Mouse (Mus musculus) forebrain, embryonic 16.5 days (tissue): ENCODE data around the gene Prkca. TPM values are rescaled to one million over a fixed set of nuclear protein-coding genes. Genes with fewer than 3 reads are reported as not detected.

Experiments used
- ATAC-seq: fragments of 200-750 bp; cut with Nextera tagmentation; 2 replicates; pipeline ENCODE4 v1.8.0; 2017; ENCODE audit warnings: mild to moderate bottlenecking, moderate library complexity
- H3K27ac ChIP-seq: fragments of 300-500 bp; sonication (generic); 2 replicates; pipeline ENCODE4 v1.5.1; 2014; ENCODE audit warnings: low read length, control low read depth
- H3K27me3 ChIP-seq: fragments of 300-500 bp; sonication (generic); replicated peaks from 2 replicates; pipeline ENCODE4 v1.6.1; 2014; ENCODE audit warnings: low read length; ENCODE audit not compliant: control insufficient read depth, insufficient read depth
- H3K36me3 ChIP-seq: fragments of 300-500 bp; sonication (generic); 2 replicates; pipeline ENCODE4 v1.6.1; 2014; ENCODE audit not compliant: control insufficient read depth, insufficient read depth
- H3K4me1 ChIP-seq: fragments of 300-500 bp; sonication (generic); replicated peaks from 2 replicates; pipeline ENCODE4 v1.6.1; 2014; ENCODE audit warnings: low read length; ENCODE audit not compliant: control insufficient read depth, insufficient read depth
- H3K4me2 ChIP-seq: fragments of 300-500 bp; sonication (generic); 2 replicates; pipeline ENCODE4 v1.6.1; 2014; ENCODE audit warnings: mild to moderate bottlenecking, low read length, control low read depth
- H3K4me3 ChIP-seq: fragments of 300-500 bp; sonication (generic); replicated peaks from 2 replicates; pipeline ENCODE4 v1.5.1; 2014; ENCODE audit warnings: mild to moderate bottlenecking, low read length, control low read depth
- H3K9ac ChIP-seq: fragments of 300-500 bp; sonication (generic); replicated peaks from 2 replicates; pipeline ENCODE4 v1.6.1; 2014; ENCODE audit warnings: low read depth, low read length, control low read depth
- H3K9me3 ChIP-seq: fragments of 300-500 bp; sonication (generic); 2 replicates; pipeline ENCODE4 v1.6.1; 2016; ENCODE audit warnings: low read length; ENCODE audit not compliant: control insufficient read depth
- WGBS: fragments of 180-500 bp; shearing (Covaris S2); extraction: QIAGEN DNeasy Blood & Tissue Kit; methylation state at CpG from one replicate; pipeline ENCODE4 v1.1.7; 2014; 5-methylcytosine and 5-hydroxymethylcytosine counted together
- polyA plus RNA-seq: library from polyadenylated mRNA; unstranded; fragments of >200 nt; fragmentation: Nextera tagmentation; extraction: Ambion mirVana; gene quantifications from 2 replicates; pipeline ENCODE4 v1.2.1, GENCODE M21; 2015

The Prkca gene
- polyA plus RNA-seq, 1 experiment from 2014 or later: 7.5 TPM

- H3K4me2 ChIP-seq: no peak overlapping the region
- H3K4me1 ChIP-seq: peaks cover 8% of the 10 kb centered on the region
- H3K27ac ChIP-seq: no peak overlapping the region
- H3K4me3 ChIP-seq: no peak overlapping the region
- 96% methylated on average over 4 of the region's 4 CpGs for WGBS
- no peak overlapping the region for H3K9ac ChIP-seq
- no peaks in the 10 kb centered on the region for H3K27me3 ChIP-seq
- no peaks in the 10 kb centered on the region for H3K36me3 ChIP-seq
- ATAC-seq: no peak
- no peaks in the 10 kb centered on the region for H3K9me3 ChIP-seq
These were observed 104.6 kb downstream of the Prkca start for GRCm38 (mm10) chr11:108239173-108239572.

- ATAC-seq: no peak
- Histone ChIP-seq H3K9me3 (no peaks in the 10 kb centered on the region), H3K27me3 (no peaks in the 10 kb centered on the region), H3K4me3 (no peak overlapping the region), H3K27ac (no peak overlapping the region), H3K4me2 (no peak overlapping the region), H3K4me1 (peaks cover 4% of the 10 kb centered on the region; the same call in 1 of the 2 replicates), H3K9ac (no peak overlapping the region), H3K36me3 (no peaks in the 10 kb centered on the region)
- WGBS: 67% methylated on average over 10 of the region's 10 CpGs
These were observed 106.8 kb downstream of the Prkca start for GRCm38 (mm10) chr11:108236754-108237428.

GRCm38 (mm10) chr11:108236195-108236594 lies 107.5 kb downstream of the Prkca start:
- Histone ChIP-seq H3K9ac (no peak overlapping the region), H3K36me3 (no peaks in the 10 kb centered on the region), H3K9me3 (no peaks in the 10 kb centered on the region), H3K27me3 (no peaks in the 10 kb centered on the region), H3K4me1 (peaks cover 4% of the 10 kb centered on the region; the same call in 1 of the 2 replicates), H3K27ac (no peak overlapping the region), H3K4me2 (no peak overlapping the region), H3K4me3 (no peak overlapping the region)
- ATAC-seq: no peak
- 22% methylated on average over 2 of the region's 2 CpGs for WGBS

GRCm38 (mm10) chr11:108235081-108235703 lies 108.5 kb downstream of the Prkca start:
- Histone ChIP-seq H3K27ac (no peak overlapping the region), H3K36me3 (no peaks in the 10 kb centered on the region), H3K9ac (no peak overlapping the region), H3K4me2 (no peak overlapping the region), H3K9me3 (no peaks in the 10 kb centered on the region), H3K4me3 (no peak overlapping the region), H3K27me3 (no peaks in the 10 kb centered on the region), H3K4me1 (peaks cover 4% of the 10 kb centered on the region; the same call in 1 of the 2 replicates)
- WGBS: 83% methylated on average over 5 of the region's 5 CpGs
- ATAC-seq: no peak

- peaks cover 3% of the 10 kb centered on the region; the same call in 1 of the 2 replicates for H3K4me1 ChIP-seq
- no peak for ATAC-seq
- no peak overlapping the region for H3K9ac ChIP-seq
- no peaks in the 10 kb centered on the region for H3K9me3 ChIP-seq
- H3K4me2 ChIP-seq: no peak overlapping the region
- WGBS: 70% methylated on average over 5 of the region's 5 CpGs
- H3K36me3 ChIP-seq: no peaks in the 10 kb centered on the region
- H3K27me3 ChIP-seq: no peaks in the 10 kb centered on the region
- no peak overlapping the region for H3K27ac ChIP-seq
- H3K4me3 ChIP-seq: no peak overlapping the region
These were observed 110.7 kb downstream of the Prkca start for GRCm38 (mm10) chr11:108233015-108233414.

GRCm38 (mm10) chr11:108230101-108230500 lies 113.6 kb downstream of the Prkca start:
- H3K9ac ChIP-seq: no peak overlapping the region
- H3K4me1 ChIP-seq: peaks cover 13% of the 10 kb centered on the region
- no peak overlapping the region for H3K4me3 ChIP-seq
- WGBS: 96% methylated on average over 4 of the region's 4 CpGs
- no peak overlapping the region for H3K27ac ChIP-seq
- H3K4me2 ChIP-seq: no peak overlapping the region
- no peaks in the 10 kb centered on the region for H3K9me3 ChIP-seq
- ATAC-seq: no peak
- H3K36me3 ChIP-seq: no peaks in the 10 kb centered on the region
- H3K27me3 ChIP-seq: no peaks in the 10 kb centered on the region

- Histone ChIP-seq H3K4me3 (no peak overlapping the region), H3K4me1 (peaks cover 19% of the 10 kb centered on the region), H3K9me3 (no peaks in the 10 kb centered on the region), H3K36me3 (no peaks in the 10 kb centered on the region), H3K4me2 (no peak overlapping the region), H3K27me3 (no peaks in the 10 kb centered on the region), H3K9ac (no peak overlapping the region), H3K27ac (no peak overlapping the region)
- no peak for ATAC-seq
- WGBS: 84% methylated on average over 8 of the region's 8 CpGs
These were observed 114.4 kb downstream of the Prkca start for GRCm38 (mm10) chr11:108229176-108229946.

- ATAC-seq: no peak
- no peaks in the 10 kb centered on the region for H3K9me3 ChIP-seq
- no peak overlapping the region for H3K9ac ChIP-seq
- WGBS: 89% methylated on average over 4 of the region's 4 CpGs
- H3K4me1 ChIP-seq: peaks cover 27% of the 10 kb centered on the region
- no peak overlapping the region for H3K4me3 ChIP-seq
- H3K4me2 ChIP-seq: no peak overlapping the region
- no peak overlapping the region for H3K27ac ChIP-seq
- no peaks in the 10 kb centered on the region for H3K27me3 ChIP-seq
- no peaks in the 10 kb centered on the region for H3K36me3 ChIP-seq
These were observed 115.2 kb downstream of the Prkca start for GRCm38 (mm10) chr11:108228497-108228896.

GRCm38 (mm10) chr11:108226248-108226647 lies 117.5 kb downstream of the Prkca start:
- peak overlapping the region; percentile 44; the same call in 1 of the 2 replicates for H3K27ac ChIP-seq
- H3K4me1 ChIP-seq: peaks cover 46% of the 10 kb centered on the region
- no peak for ATAC-seq
- no peak overlapping the region for H3K4me2 ChIP-seq
- 36% methylated on average over 5 of the region's 5 CpGs for WGBS
- H3K9ac ChIP-seq: no peak overlapping the region
- H3K9me3 ChIP-seq: no peaks in the 10 kb centered on the region
- no peaks in the 10 kb centered on the region for H3K27me3 ChIP-seq
- no peak overlapping the region for H3K4me3 ChIP-seq
- no peaks in the 10 kb centered on the region for H3K36me3 ChIP-seq
